Mouse (Mus musculus): ENCODE measurements around the gene Smc1a. TPM values are rescaled to one million over a fixed set of nuclear protein-coding genes. Genes with fewer than 3 reads are reported as not detected.

Gene Smc1a
- 10 to 100 TPM; 73.1 to 78.1 TPM for polyA plus RNA-seq (2017; shearing (Covaris generic))

DNA sequence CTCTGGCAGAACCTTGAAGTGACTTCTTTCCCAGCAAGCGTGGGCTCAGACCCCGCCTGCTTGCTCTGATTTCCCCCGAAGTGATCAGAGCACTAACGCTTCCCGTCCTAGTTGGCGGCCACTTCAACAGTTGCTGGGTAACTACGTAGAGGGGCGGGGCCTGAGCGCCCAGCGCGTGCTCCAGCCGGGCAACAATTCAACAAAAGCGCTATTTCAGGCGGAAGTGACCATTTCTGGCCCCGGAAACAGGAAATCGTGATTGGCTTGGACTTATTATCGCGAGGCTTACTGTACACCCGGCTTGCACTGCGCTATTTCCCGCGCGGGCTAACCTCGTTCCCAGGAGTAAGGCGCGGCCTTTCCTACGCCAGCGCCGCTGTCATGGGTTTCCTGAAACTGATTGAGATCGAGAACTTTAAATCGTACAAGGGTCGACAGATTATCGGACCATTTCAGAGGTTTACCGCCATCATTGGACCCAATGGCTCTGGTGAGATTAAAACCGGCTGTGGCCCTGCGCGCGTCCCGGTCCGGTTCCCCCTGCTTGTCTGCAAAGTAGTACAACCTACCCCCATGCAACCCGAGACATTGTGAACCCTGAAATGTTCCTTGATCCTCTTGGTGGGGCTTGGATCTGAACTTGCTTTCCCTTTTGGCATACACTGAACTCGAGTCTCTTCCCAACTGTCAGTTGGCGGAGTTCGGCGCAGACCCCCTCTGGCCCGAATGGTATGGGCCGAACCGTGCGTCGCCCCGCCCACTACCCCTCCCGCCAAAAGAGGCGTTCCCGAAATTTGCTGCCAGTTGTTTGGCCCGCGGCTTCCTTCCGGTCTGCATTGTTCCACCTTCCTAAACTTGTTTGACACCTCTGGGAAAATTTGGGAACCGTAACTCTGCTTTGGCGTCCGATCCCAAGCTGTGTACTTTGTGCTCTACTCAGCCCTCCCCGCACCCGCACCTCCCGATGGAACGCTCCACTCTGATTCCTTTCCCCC, at the start of gene Smc1a, which contains the start of gene Ribc1:
TSS of gene Smc1a (plus strand) at position 278 of the 995 bp plus-strand sequence.
TSS of gene Ribc1 (minus strand) at position 145 of the 995 bp plus-strand sequence.

GRCm38 (mm10) chrX:152001737-152002710, 14.2 kb upstream of the Smc1a start, which contains the start of gene Hsd17b10:
Hsd17b10 (plus strand) TSS chrX:152001845.

Other genes starting within 250 kb of the Smc1a start
- 10 to 100 TPM; 43.1 to 45.7 TPM for gene Huwe1, start 215.6 kb upstream of the Smc1a start, polyA plus RNA-seq (2017; shearing (Covaris generic))
- gene Hsd17b10, start 14.6 kb upstream of the Smc1a start, polyA plus RNA-seq (2017; shearing (Covaris generic)): 10 to 100 TPM; 66.0 to 91.4 TPM
- gene Ribc1, start 133 bp upstream of the Smc1a start, polyA plus RNA-seq (2017; shearing (Covaris generic)): 1 to 10 TPM in 1 of 2 experiments, under 1 TPM in 1; 0.82 to 1.9 TPM
- under 1 TPM in 1 of 2 experiments, not detected in 1; 0.39 TPM for gene Iqsec2, start 127.8 kb downstream of the Smc1a start, polyA plus RNA-seq (2017; shearing (Covaris generic))
- 10 to 100 TPM; 38.0 to 50.1 TPM for gene Kdm5c, start 216.6 kb downstream of the Smc1a start, polyA plus RNA-seq (2017; shearing (Covaris generic))